Mouse (Mus musculus): Measurements from ENCODE around the gene Ndufv1.

- TF ChIP-seq CTCF (IDR thresholded peaks at IDR 0.05; ENCODE audit: low read depth, low read length) (no peak), POLR2A (IDR thresholded peaks at IDR 0.05; ENCODE audit: insufficient read depth, low read length) (no peak), EP300 (IDR thresholded peaks at IDR 0.05; ENCODE audit: insufficient read depth, low read depth, low read length) (no peak)
Observed at GRCm38 (mm10) chr19:4013066-4013465, 460 bp upstream of the Ndufv1 start.

Measured in ES-Bruce4 (cell line).